Mouse (Mus musculus) CD8-positive naive resting alpha-beta T cell, adult 2 months (primary cell): ENCODE measurements around the gene Tnrc6c.

ENCODE experiments used
- DNase-seq, 2 experiments: peaks; one replicate each; pipeline ENCODE4 v3.0.0; 2022; ENCODE audit warnings: low read depth in 2 of 2, low spot score in 2 of 2

The Tnrc6c gene

DNA sequence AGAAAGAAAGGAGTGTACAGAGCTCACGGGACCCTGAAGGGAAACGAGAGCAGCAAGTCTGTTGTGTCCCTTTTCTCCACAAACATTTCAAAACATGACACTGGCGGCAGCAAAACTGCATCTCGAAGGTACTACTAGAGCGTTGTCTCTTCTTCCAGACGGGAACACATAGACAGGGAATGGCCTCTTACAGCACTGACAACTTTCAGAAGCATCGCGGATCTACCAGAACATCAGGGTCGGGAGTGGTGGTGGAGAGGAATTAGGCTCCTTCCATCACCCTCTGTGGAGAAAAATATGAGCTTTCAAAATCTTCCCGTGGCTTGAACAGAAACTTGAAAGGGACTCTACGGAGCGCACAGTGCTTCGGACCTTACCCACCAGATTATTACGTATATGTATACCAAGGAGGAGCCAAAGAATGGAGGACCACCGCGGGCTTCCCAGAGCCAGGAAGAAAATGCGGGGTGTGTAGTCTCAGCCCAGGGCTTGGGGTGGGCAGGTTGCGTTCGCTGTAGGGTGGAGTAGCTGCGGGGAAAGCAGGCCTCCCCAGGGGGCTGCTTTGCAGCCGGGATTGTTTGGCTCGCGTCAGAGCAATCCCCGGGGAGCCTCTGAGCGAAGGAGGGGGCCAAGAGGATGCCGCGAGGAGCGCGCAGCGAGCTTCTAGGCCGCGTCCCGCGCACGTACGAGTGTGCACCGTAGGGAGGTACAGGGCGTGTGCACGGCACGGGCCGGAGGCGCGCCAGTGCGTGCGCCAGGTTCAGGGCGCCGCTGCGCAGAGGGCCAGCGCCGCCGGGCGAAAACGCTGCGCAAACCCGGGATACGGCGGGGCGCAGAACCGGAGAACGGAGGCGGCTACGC is at the start of gene Tnrc6c:
Tnrc6c (plus strand) TSS at position 799 of the 861 bp plus-strand sequence.
- peak; percentile 74 to 79 for DNase-seq

GRCm38 (mm10) chr11:117606137-117606536 is 48.0 kb upstream of the Tnrc6c start:
- DNase-seq, result no peak

DNA sequence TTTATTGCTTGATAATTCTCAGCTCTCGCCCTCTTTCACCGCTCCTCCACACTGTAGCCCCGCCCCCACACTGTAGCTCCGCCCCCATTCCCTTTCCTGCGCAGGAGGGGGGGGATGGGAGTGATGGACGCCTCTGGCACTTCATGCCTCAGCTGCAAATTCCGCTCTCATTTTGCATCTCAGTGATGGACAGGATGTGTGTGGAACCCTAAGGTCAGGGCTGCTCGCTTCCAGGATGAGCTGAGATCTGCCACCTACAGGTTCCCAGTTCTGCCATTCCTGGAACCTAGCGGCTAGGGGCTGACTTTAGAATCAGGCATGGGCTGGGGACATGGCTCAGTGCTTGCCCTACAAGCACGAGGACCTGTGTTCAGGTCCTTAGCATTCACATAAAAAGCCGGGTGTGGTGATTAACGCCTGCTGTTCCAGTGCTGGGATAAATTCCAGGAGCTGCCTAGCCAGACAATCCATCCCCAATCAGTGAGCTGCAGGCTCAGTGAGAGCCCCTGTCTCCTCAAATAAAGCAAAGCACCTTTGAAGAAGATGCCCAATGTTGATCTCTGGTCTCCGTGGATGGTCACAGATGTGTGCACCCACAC is 47.4 kb upstream of the Tnrc6c start:
- no peak for DNase-seq

DNA sequence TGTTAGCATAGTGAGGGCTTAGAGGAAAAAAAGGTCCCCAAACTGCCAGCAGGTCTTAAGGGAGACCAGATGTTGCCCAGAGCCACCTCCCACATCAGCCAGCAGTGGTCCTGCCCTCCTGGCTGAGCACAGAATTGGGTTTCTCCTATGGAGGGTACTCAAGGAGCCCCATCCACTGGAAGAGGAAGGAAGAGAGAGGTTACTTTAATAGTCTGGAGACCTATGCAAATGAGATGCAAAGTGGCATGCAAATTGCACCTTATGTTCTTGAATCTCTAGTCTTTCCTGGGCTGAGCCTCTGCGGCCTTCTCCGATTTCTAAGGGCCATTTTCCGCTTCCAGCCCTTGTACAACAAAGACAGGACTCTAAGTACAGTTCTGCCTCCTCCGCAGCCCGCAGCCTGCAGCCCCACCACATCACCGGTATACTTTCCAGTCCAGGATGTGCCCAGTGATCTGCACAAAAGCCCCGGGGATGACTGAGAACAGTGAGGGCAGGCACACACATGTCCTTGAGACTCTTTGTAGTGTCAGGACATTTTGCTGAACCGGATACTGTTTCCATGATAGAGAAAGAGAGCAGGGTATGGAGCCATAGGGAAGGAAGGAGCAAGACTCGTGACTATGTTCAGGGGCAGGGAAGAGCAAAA is 45.8 kb upstream of the Tnrc6c start:
- no peak for DNase-seq

DNA sequence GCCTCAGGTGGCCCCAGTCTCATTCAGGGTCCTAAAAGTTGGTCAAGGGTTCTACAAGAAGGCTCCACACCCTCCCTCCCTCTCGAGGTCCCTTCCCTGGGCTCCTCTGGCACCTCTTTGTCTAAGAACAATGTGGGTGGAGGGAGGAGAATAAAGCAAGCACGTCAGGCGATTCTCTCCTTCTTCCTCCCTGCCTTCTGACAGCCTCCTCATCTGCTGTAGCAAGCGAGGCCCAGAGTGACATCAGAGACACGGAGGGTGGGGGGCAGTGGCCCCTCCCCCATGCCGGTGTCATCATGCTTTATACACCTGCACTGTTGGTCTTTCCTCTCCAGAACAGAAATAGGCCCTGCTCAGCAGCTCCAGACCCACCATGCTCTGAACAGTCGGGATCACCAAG is 45.1 kb upstream of the Tnrc6c start:
- no peak for DNase-seq

GRCm38 (mm10) chr11:117610589-117610988 is 43.5 kb upstream of the Tnrc6c start:
- DNase-seq, result no peak

- DNase-seq, result peak; percentile 46 to 55
Measured at GRCm38 (mm10) chr11:117611068-117611467, 43.0 kb upstream of the Tnrc6c start.

GRCm38 (mm10) chr11:117611860-117612259 is 42.2 kb upstream of the Tnrc6c start:
- no peak for DNase-seq

DNA sequence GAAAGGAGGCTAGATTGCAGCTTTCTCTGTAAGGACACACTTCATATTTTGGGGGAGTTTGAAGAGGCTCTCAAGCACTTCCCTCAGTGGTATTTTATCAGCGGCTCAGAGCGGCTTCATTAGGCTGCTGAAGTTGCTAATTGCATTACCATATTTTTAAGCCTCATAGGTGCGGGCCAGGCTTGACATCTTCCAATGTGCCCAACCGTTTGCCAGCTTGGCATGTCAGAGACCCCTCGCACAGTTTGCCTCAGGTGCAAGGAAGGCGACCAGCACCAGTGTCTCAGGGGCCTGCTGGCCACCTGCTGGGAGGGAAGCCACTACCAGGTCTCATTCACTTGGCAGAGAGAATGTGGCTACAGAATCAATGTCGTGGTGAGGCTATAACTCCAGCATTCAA is 41.2 kb upstream of the Tnrc6c start:
- no peak for DNase-seq

DNA sequence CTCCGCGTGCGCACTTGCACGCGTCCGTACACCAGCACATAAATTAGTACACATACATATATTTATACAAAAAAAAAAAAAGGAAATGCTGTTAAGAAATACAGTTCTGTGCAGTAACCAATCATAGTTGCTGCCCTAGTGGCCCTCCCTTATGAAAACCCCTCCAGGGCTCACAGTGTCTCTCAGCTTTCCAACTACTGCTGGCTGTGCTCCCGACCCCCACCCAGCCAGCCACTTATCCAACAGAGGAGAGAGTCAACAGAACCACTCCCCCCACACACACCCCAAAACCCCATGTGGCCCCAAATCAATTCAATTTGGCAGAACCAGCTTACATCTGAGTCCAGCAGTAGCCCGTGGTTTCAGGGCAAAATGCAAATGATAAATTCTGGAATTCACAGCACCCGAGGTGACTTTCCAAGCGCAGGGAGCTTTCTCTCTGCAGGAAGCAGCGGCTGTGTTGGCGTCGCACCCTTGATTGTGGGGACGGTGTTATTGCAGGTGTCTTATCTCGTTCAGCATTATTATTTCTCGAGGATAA is 36.7 kb upstream of the Tnrc6c start:
- no peak for DNase-seq

GRCm38 (mm10) chr11:117618214-117618613 is 35.9 kb upstream of the Tnrc6c start:
- no peak for DNase-seq

DNA sequence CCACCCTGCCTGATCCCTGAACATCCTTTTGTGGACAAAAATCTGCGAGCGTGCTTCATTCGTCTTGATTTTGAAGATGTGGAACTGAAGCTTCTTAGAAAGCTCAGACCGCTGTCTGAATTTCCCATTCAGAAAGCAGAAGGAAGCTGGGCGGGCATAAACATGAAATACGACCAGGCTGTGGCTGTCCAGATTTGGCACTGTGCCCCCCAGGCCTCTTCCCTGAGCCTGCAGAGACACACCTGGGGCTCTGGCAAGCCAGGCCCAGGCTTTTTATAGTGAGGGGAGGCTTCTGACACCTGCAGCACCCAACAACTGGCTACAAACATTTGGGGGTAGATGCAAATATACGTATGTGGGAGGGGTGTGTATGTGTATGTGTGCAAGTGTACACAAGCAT is 35.3 kb upstream of the Tnrc6c start:
- no peak for DNase-seq

- no peak for DNase-seq
Measured at GRCm38 (mm10) chr11:117619581-117619980, 34.5 kb upstream of the Tnrc6c start.

DNA sequence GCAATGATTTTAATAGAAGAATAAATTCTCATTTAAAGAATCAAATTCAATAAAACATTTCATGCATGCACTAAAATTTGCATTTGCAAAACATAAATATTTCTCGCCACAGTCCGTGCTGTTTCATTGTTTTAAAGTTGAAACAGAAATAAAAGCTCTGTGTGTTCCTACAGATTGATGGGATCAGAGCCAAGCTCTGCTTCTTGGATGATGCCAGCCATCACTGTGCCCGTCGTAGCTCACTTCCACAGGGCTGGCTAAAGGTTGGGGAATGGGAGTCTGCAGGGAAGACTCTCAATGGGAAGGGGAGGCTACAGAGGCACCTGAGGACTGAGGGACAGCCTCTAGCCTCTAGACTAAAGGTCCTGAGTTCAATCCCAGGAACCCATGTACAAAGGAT is 28.9 kb upstream of the Tnrc6c start:
- no peak for DNase-seq

DNA sequence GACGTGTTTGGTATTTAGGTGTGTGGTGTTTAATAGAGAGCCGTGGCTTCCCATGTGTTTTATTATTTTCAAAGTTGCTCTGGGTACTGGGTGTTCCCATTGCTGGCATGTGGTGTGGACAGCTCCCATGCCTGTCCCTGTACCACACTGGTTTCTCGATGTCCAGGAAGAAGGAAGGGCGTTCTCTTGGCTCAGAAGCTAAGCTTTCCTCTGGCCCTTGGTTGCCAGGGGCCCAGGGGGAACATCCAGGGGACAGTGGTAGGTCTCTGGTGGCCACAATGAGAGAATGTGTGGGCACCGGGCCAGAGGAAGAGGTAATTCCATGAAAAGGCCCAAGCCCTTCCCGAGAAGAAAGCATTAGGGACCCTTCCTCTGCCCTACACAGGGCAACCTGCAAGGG is 27.5 kb upstream of the Tnrc6c start:
- no peak for DNase-seq

DNA sequence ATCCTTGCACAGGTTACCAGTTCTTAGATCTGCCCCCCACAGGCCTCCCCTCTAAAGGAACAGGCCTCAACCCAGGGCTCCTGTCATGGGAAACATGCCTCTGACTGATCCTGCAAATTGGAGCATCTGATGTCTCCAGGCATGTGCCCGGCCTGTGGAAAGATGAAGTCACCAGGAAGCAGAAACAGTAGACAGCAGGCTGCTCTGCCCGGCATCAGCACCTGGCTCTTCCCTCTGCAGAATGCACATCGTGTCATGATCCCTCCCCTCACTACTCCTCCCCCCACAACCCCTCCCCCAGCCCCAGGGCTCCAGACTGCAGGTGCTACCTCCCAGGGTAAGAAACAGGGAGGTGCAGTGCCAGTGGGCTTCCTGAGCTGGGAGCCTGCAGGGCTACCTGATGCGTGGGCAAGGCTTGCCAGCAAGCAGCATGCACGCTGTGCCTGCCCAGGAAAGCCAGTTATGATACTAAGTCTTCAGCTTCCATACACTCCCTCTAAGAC is 27.0 kb upstream of the Tnrc6c start:
- no peak for DNase-seq

GRCm38 (mm10) chr11:117627746-117628311 is 26.3 kb upstream of the Tnrc6c start:
- no peak for DNase-seq

DNA sequence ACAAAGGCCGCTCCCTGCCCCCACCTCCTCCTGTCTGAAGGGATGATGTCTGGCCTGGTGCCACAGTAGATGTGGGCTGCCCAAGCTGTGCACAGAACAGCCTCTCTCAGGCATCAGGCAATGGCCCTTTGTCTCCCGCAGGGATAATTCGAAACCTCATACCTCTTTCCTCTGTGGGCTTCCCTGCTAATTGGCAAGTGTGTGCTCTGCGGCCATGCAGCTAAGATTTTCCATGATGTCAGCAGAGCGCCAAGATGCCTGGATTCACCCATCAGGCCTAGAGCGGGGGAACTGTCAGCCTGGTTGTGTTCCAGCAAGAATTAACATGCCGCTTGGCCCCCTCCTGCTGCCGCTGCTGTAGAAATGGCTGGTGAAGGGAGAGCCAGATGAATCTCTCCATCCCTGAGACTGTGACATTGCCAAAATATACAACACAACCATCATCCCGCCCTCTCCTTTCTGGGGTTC is 25.7 kb upstream of the Tnrc6c start:
- DNase-seq, result no peak

GRCm38 (mm10) chr11:117629865-117630264 is 24.2 kb upstream of the Tnrc6c start:
- DNase-seq, result no peak

DNA sequence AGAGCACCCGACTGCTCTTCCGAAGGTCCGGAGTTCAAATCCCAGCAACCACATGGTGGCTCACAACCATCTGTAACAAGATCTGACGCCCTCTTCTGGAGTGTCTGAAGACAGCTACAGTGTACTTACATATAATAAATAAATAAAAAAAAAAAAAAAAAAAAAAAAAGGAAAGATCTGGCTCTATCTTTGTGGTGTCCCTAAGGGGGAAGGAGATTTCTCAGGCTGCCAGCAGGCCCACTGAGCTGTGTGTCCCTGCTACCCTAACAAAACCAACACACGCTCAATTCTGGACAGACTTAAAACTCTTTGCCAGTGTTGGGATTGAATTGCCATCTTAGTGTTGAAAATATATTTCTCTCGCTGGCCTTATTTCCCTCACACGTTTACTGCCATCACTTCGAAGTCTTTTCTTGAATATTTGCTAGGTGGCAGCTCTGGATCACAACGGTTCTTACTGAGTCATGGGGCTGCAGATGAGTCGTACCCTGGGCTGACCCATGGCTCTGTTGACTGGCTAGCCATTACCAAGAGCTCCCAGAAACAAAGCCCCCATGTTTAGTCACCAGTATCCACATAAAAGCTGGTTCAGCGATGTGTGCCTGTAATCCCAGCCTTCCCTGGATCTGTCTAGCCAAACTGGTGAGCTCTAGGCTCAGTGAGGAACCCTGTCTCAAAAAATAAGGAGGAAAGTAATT is 23.1 kb upstream of the Tnrc6c start:
- no peak for DNase-seq

GRCm38 (mm10) chr11:117633310-117633709 is 20.8 kb upstream of the Tnrc6c start:
- DNase-seq, result no peak
